Mouse (Mus musculus) olfactory bulb, adult 2 months (tissue): ENCODE results near the gene Dirc2.

Source experiments
- CTCF ChIP-seq: fragments of 200-500 bp; IDR thresholded peaks from 2 replicates; pipeline ENCODE4 v1.5.1; 2012; ENCODE audit warnings: low read depth, mild to moderate bottlenecking, low read length, moderate library complexity; ENCODE audit not compliant: insufficient read depth
- POLR2A ChIP-seq: fragments of 200-500 bp; IDR thresholded peaks from 2 replicates; pipeline ENCODE4 v1.6.1; 2012; ENCODE audit warnings: mild to moderate bottlenecking, low read depth, low read length, moderate library complexity; ENCODE audit not compliant: insufficient read depth

- TF ChIP-seq POLR2A (no peak), CTCF (no peak)
These were observed 62.2 kb downstream of the Dirc2 start for GRCm38 (mm10) chr16:35707004-35707403.
